Mouse (Mus musculus): ENCODE measurements around the gene Pdrg1. TPM values are rescaled to one million over a fixed set of nuclear protein-coding genes. Genes with fewer than 3 reads are reported as not detected.

The Pdrg1 gene
- polyA plus RNA-seq (2014; fragmentation: Illumina TruSeq; extraction: RNeasy Lipid Tissue Mini Kit (QIAGEN cat#74804); ENCODE audit: low read depth, low replicate concordance): 54.2 TPM

GRCm38 (mm10) chr2:153014758-153015593 lies at the start of gene Pdrg1:
Pdrg1 (minus strand) TSS chr2:153015427.

GRCm38 (mm10) chr2:153031126-153032082 lies 16.2 kb upstream of the Pdrg1 start, which contains the start of gene Xkr7:
Xkr7 (plus strand) TSS chr2:153031852.

GRCm38 (mm10) chr2:152962091-152962793 lies 53.0 kb downstream of the Pdrg1 start, which contains the start of gene Ttll9:
Ttll9 (plus strand) TSS chr2:152962485.

Other genes with a start within 250 kb of the Pdrg1 start
- 36.9 TPM for gene Bcl2l1, start 183.7 kb downstream of the Pdrg1 start, polyA plus RNA-seq (2014; fragmentation: Illumina TruSeq; extraction: RNeasy Lipid Tissue Mini Kit (QIAGEN cat#74804); ENCODE audit: low read depth, low replicate concordance)
- gene Tpx2, start 167.5 kb downstream of the Pdrg1 start, polyA plus RNA-seq (2014; fragmentation: Illumina TruSeq; extraction: RNeasy Lipid Tissue Mini Kit (QIAGEN cat#74804); ENCODE audit: low read depth, low replicate concordance): 1.5 TPM
- gene Mylk2, start 104.1 kb downstream of the Pdrg1 start, polyA plus RNA-seq (2014; fragmentation: Illumina TruSeq; extraction: RNeasy Lipid Tissue Mini Kit (QIAGEN cat#74804); ENCODE audit: low read depth, low replicate concordance): not detected
- gene Foxs1, start 82.2 kb downstream of the Pdrg1 start, polyA plus RNA-seq (2014; fragmentation: Illumina TruSeq; extraction: RNeasy Lipid Tissue Mini Kit (QIAGEN cat#74804); ENCODE audit: low read depth, low replicate concordance): not detected
- gene Dusp15, start 63.7 kb downstream of the Pdrg1 start, polyA plus RNA-seq (2014; fragmentation: Illumina TruSeq; extraction: RNeasy Lipid Tissue Mini Kit (QIAGEN cat#74804); ENCODE audit: low read depth, low replicate concordance): 7.7 TPM
- not detected for gene Ttll9, start 52.9 kb downstream of the Pdrg1 start, polyA plus RNA-seq (2014; fragmentation: Illumina TruSeq; extraction: RNeasy Lipid Tissue Mini Kit (QIAGEN cat#74804); ENCODE audit: low read depth, low replicate concordance)
- gene Xkr7, start 16.4 kb upstream of the Pdrg1 start, polyA plus RNA-seq (2014; fragmentation: Illumina TruSeq; extraction: RNeasy Lipid Tissue Mini Kit (QIAGEN cat#74804); ENCODE audit: low read depth, low replicate concordance): not detected
- 1.1 TPM for gene Ccm2l, start 50.5 kb upstream of the Pdrg1 start, polyA plus RNA-seq (2014; fragmentation: Illumina TruSeq; extraction: RNeasy Lipid Tissue Mini Kit (QIAGEN cat#74804); ENCODE audit: low read depth, low replicate concordance)
- gene Hck, start 93.0 kb upstream of the Pdrg1 start, polyA plus RNA-seq (2014; fragmentation: Illumina TruSeq; extraction: RNeasy Lipid Tissue Mini Kit (QIAGEN cat#74804); ENCODE audit: low read depth, low replicate concordance): not detected
- 23.7 TPM for gene Tm9sf4, start 145.9 kb upstream of the Pdrg1 start, polyA plus RNA-seq (2014; fragmentation: Illumina TruSeq; extraction: RNeasy Lipid Tissue Mini Kit (QIAGEN cat#74804); ENCODE audit: low read depth, low replicate concordance)
- gene Tspyl3, start 210.0 kb upstream of the Pdrg1 start, polyA plus RNA-seq (2014; fragmentation: Illumina TruSeq; extraction: RNeasy Lipid Tissue Mini Kit (QIAGEN cat#74804); ENCODE audit: low read depth, low replicate concordance): 0.44 TPM
- gene Plagl2, start 226.0 kb upstream of the Pdrg1 start, polyA plus RNA-seq (2014; fragmentation: Illumina TruSeq; extraction: RNeasy Lipid Tissue Mini Kit (QIAGEN cat#74804); ENCODE audit: low read depth, low replicate concordance): 3.4 TPM
- gene Pofut1, start 226.1 kb upstream of the Pdrg1 start, polyA plus RNA-seq (2014; fragmentation: Illumina TruSeq; extraction: RNeasy Lipid Tissue Mini Kit (QIAGEN cat#74804); ENCODE audit: low read depth, low replicate concordance): 7.3 TPM

Measured in kidney, adult 10 weeks (tissue).